Mouse (Mus musculus) retina, embryonic 14.5 days (tissue): ENCODE results near the gene Pirb.
"Not testable (repeated sequence)": the region's sequence is repeated elsewhere in the genome, so short reads cannot be mapped to it uniquely, and the experiment has no call there.

Experiments
- DNase-seq: peaks from one replicate; pipeline ENCODE4 v3.0.0-alpha.2; 2015; ENCODE audit warnings: low spot score

Pirb gene

DNA sequence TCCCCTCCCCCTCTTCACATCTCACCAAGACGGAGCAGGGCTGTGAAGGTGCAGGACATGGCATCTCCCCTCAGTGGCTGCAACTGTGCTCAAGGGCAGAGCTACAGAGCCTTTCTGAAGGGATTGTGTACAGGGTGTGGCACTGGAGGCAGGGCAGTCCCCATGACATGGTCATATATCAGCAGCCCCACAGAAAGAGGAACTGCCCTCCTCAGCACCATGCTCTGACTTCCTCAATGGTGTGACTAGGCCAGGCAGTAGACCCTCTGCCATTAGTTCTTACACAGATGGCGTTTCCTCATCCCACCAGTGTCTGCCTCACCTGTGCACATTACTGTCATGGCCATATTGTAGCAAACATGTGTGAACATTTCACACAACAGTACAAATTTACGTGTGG is at the start of gene Pirb:
Gene Pirb, minus strand, starts transcription at position 124 of the 400 bp plus-strand sequence.
- not testable (repeated sequence) for DNase-seq

DNA sequence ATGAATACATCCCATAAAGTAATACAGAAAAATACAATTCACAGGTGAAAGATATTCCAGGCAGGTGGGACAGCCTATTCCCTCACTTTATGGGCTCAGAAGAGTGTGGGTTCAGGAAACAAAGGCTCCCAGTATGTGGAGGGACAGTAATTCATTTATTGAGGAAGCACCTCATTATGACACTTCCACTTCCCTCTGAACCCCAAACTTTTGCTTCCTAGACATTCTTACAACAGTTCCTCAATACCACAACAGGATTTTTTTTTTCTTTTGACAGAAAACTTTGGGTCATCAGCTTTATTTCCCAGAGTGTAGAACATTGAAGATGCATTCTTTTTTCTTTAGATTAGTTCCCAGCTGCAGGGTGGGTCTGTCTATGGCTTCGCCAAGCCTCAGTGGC is 12.5 kb upstream of the Pirb start:
- DNase-seq, result not testable (repeated sequence)

DNA sequence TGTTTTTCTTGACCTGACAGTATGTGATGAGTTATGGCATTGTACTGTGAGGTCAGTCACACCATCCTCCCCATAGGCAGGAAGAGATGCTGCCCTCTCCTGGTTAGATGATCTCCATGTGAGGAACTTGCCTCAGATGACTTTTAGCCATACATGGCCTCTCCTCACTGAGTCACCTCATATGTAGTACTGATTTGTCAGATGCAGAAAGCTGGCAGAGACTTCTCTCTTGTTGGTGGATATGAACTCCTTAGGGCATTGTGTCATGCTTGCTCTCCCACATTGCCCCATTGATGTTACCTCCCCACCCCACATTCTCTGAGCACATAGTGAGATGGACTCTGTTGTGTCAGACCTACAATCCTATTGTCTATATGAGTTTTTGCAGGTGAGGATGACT is 5.3 kb upstream of the Pirb start:
- DNase-seq, result not testable (repeated sequence)

DNA sequence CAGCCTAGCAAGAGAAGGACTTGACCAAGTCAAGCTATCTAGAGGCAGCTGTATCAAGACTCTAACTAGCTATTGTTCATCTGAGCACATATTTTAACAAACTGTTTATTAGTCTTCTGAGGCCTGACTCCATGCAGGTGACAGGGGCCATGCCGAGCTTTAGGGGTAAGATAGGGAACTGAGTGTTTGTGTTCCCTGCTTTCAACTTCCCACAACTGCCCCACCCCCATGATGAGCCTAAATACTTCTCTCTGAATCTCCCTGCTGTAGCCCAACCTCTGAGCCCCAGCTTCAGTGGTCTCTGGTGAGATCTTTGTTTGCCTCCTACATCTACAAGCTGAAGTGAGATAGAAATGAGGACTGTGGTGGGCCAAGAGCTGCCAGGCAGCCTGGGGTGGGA is 4.9 kb downstream of the Pirb start:
- no peak for DNase-seq

DNA sequence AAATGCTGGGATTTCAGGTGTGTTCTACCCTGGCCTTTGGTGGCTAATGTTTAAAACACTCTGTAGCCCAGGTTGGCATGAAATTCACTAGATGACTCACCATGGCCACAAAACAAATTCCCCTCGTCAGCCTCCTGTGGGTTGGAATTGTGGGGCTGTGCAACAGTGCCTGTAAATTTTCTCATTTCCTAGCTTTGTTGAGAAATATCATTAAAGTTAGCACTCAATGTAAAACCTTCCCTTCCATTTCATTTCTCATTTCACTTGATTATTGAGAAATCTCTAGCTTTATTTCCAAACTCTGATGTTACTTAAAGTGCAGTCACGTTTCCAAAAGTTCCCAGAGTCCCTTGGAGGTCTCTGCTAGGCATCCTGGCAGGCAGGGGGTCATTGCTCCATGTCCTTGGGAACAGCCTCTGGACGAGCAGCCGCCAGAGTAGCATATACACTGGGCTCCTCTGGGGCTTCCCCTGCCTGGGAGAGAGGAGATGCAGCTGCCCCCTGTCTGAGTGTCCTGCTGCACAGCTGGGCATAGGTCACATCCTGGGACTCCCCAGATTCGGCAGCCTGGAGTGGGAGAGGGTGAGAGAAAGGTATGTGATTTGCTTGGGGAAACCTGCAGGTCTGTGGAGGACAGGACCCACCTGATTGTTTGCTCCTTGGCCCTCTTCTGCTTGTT is 7.8 kb downstream of the Pirb start:
- DNase-seq, result no peak

DNA sequence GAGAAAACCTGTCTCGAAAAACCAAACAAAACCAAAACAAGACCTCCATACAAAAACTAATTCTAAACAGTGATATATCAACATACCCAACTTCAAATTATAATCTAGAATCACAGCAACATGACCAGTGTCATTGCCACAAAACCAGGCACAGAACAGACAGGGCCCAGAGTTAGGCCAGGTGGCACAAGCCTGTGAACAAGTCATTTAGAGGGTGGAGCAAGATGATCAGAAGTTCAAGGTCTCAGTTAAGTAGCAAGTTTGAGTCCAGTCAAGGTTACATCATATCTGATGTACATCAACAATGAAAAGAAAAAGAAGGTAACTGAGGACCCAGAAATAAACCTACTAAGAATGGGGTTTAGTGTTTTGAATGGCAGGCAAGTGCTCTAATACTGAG is 11.2 kb downstream of the Pirb start:
- DNase-seq, result no peak

DNA sequence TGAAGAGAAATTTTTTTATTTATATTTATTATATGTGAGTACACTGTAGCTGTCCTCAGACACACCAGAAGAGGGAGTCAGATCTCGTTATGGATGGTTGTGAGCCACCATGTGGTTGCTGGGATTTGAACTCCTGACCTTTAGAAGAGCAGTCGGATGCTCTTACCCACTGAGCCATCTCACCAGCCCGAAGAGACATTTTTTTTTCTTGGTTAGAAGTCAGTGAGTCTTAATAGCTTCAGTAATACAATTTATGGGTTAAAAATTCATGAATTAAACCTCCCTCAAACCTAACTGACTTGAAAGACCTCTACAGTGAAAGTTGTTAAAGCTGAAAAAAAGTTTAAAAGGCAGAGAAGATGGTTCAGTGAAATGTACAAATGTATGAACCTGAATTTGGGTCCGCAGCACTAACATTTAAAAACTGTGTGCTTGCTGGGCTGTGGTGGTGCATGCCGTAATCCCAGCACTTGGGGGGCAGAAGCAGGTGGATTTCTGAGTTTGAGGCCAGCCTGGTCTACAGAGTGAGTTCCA is 11.7 kb downstream of the Pirb start:
- DNase-seq, result not testable (repeated sequence)

DNA sequence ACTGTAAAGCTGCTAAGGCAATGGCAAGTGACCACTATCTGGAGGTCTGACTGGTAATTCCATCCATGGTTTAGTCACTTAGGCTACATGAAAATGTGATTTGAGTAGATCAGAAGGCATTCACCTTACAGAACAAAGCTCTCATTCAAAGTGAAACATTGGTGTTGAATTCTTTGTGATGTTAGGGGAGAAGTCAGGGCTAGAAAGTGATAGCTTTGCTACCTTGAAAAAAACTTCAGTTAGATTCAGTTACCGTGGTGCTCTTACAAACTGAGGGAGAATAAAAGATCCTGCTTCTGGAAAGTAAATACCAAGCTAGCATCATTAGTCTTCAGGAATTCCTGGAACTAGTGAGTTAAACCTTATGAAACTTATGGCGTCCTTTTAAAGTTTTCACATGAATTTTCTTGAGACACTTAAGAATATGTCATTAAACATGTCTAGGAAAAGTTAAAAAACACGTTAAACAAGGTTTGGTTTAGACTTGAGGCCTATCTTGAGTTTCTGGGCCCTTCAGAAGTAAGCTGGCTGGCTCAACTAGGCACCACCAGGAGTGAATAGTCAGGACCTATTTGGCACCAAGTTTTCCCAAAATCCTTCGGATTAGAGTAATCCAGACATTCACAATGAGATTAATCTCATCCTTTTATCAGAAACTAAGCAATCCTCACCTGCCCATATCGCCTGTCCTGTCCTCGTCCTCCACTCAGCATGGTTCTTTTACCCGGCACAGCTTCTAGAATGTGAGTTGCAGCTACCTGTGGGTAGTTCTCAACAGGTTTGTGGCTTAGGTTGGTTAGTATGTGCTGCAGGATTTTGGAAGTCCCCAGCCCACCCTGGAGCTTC is 12.4 kb downstream of the Pirb start:
- DNase-seq, result no peak

DNA sequence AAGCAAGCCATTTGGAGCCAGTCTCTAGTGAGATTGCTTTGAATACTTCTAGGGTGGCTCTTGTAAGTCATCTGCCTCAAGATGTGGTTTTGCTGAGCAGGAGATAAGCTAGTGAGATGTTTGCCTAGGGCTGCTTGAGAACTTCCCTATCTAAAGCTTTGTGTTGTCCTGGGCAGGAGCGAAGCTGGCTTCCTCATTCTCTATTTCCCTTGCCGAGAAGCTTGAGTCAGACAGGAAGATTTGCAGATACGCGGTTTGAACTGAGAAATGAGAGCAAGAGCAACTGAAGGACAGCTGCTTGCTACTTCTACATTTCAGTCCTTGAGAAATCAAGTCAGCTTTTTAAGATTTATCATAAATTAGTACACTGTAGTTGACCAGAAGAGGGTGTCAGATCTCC is 13.2 kb downstream of the Pirb start:
- DNase-seq, result no peak

DNA sequence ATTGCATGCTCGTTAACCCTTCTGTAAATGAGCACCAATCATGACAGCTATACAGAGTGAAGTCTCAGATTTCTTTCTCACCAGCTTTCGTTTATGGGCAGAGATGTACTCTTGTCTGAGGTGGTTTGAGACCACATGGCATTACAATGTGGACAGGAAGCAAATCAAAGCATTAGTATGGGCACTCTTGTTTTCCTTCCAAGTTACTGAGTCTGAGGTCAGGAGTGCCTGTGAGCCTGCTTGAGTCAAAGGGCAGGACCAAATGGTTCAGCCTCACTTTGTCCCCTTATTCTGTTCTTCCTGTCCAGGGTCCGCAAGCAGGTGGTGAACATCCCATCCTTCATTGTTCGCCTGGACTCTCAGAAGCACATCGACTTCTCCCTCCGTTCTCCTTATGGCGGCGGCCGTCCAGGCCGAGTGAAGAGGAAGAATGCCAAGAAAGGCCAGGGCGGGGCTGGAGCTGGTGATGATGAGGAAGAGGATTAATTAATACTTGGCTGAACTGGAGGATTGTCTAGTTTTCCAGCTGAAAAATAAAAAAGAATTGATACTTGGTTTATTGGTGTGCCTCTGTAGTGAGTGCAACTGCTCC is 13.8 kb downstream of the Pirb start:
- no peak for DNase-seq

DNA sequence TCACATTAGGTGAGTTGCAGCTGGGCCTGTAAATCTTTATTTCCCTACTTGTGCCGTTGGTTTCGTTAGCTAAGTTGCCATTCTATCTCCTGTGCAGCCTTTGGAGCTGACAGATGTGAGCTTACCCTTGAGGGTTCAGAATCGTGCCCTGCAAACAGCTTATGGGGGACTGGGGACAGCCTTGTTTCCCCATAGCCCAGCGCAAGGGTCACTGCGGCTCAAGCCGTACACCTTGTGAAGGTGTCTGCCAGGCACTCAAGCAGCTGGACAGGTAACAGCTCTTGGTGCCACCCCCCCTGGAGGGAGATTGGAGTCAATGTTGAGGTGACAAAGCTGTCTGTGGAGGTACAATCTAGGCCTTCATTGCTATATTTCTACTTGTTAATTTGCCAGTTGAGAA is 14.3 kb downstream of the Pirb start:
- DNase-seq, result no peak

DNA sequence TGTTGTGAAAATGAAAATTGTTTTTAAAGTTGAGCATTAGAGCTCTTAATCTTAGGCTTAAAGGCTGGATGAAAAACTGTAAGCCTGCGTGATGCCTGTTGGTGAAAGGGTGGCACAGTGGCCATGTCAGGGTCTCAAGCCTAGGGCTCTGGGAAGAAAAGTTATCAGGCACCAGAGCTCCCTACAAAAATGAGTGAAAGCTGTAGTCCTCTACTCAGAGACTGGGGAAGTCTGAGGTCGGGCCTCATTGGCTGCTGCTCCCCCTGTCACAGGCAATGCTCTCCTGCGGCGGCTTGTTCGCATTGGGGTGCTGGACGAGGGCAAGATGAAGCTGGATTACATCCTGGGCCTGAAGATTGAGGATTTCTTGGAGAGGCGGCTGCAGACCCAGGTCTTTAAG is 14.7 kb downstream of the Pirb start:
- DNase-seq, result not testable (repeated sequence)

DNA sequence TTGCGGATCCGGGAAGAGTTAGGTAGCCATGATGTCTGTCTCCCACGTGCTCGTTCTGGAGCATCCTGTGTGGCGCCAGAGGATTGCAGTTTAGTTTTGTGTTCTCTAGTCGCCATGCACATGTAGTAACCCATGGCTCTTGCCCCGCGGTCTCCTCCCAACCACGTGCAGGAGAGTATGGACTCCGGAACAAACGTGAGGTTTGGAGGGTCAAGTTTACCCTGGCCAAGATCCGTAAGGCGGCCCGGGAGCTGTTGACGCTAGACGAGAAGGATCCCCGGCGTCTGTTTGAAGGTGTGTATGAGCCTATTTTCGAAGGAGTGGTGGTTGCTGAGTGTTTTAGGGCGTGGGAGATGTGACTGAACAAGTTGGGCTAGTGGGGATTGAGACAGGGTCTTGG is 15.7 kb downstream of the Pirb start:
- no peak for DNase-seq

DNA sequence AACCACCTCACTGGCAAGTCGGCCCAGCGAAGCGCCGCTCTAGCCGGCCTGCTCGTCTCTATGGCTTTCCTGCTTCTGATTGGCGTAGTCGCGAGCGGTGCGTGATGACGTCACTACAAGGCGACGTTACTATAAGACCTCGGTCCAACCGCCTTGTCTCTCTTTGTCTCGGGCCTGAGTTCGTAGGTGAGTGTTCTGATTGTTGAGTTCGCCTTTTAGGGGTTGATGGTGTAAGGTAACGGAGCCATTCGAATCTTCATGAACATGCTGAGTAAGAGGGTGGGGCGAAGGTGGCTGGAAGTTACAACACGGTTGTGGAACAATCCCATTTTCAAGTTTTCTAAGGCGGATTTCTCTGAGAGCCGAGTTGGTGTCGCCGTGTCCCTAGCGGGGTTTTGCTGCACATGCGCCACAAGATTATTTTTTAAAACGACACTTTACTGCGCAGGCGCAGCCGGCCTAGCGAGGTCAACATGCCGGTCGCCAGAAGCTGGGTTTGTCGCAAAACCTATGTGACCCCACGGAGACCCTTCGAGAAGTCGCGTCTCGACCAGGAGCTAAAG is 16.2 kb downstream of the Pirb start, which contains the start of gene Rps9:
Gene Rps9, plus strand, starts transcription at position 115 of the 563 bp plus-strand sequence.
- DNase-seq, result peak; percentile 97

DNA sequence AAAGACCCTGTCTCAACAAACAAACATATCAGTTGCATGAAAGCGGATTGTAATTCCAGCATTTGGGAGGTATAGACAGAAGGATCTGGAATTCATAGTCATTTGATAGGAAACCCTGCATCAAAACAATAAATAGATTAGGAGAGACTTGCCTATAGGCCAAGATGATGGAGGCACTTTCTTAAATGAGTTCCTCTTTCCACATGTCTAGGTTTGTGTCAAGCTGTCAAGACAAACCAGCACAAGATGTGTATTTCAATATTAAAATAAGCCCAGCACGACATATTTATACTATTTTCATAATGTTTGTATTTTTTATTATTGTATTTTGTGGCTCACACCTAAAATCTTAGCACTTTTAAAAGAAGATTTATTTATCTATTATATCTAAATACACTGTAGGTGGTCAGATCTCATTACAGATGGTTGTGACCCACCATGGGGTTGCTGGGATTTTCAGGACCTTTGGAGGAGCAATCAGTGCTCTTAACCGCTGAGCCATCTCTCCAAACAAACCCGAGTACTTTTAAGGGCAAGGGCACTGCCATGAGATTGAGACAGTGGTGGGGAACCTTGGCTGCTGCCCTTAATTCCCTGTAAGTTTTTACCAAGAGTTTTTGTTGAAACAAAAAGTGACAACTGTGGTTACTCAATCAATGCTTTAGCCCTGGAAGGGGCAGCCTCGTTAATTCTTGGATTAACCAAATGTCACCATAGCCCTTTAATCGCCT is 16.9 kb downstream of the Pirb start:
- DNase-seq, result no peak

DNA sequence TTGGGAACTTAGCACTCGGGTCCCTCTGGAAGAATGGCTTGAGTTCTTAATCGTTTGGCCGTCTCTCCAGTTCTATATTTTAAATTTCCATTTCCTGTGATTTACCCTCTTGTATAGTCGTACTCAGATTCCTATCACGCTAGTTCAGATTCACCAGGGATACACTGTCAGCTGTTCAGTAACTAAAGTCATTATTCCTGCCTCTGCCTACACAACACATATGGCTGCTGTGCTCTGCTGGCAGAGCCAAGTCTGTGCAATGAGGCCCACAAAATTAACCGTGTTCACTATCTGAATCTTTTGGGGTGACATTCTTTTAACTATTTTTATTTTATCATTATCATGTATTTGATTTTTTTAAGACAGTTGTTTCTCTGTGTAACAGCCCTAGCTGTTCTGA is 21.7 kb downstream of the Pirb start:
- no peak for DNase-seq

DNA sequence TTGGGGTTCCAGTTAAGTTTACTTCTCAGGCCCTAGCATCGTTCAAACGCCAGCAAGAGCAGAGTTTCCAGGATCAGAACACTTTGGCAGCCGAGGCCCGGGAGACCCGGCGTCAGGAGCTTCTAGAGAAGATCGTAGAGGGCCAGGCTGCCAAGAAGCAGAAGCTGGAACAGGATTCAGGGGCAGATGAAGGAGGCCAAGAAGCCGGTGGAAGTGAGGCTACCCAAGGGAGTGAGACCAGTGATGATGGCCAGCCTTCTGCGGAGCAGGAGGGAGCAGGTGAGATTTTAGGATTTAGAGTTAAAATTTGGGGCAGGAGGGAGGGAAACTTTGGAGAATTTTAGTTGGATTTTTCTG is 25.3 kb downstream of the Pirb start:
- not testable (repeated sequence) for DNase-seq

DNA sequence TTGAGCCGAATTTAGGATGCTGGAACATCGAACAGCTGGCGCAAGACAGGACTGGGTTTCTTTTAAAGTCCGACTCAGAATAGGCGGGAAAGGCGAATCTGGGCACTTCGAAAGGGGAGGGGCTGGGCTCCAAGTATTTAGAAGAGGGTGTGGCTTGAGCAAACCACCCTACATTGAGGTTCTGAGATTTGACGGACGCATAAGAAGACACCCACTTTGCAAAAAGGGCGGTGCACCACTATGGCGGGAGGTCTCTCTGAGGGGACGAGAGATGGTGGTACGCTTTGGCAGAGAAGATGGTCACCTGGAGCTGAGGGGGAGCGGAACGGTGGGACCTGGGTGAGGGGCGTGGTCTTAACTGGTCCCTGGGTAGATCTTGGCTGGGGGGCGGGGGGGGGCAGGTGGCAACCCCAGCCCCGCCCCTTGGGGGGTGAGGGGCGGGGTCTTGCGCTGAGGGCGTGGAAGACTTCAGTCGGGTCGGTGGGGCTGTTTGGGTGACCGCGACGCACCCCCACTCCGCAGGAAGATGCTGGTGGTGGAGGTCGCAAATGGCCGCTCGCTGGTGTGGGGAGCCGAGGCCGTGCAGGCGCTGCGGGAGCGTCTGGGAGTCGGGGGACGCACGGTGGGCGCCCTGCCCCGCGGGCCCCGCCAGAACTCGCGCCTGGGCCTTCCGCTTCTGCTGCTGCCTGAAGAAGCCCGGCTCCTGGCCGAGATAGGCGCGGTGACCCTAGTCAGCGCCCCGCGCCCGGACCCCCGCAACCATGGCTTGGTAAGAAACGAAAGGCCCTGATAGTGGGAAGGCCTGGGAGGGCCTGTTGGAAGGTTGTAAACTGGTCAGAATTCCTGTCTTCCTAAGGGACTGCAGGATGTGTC is 25.9 kb downstream of the Pirb start:
- DNase-seq, result peak; percentile 83

DNA sequence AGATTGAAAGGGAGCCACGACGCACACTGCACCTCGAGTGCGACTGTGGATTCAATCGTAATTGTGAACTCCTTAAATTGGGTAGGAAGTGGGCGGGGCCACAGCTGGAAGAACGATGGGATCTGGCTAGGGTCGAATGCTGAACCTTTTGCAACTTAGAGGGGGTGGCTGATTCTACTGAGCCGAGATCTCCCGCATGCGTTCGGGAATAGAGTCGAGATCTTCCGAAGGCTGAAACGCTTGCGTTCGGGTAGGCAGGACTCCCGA is 26.4 kb downstream of the Pirb start:
- no peak for DNase-seq

DNA sequence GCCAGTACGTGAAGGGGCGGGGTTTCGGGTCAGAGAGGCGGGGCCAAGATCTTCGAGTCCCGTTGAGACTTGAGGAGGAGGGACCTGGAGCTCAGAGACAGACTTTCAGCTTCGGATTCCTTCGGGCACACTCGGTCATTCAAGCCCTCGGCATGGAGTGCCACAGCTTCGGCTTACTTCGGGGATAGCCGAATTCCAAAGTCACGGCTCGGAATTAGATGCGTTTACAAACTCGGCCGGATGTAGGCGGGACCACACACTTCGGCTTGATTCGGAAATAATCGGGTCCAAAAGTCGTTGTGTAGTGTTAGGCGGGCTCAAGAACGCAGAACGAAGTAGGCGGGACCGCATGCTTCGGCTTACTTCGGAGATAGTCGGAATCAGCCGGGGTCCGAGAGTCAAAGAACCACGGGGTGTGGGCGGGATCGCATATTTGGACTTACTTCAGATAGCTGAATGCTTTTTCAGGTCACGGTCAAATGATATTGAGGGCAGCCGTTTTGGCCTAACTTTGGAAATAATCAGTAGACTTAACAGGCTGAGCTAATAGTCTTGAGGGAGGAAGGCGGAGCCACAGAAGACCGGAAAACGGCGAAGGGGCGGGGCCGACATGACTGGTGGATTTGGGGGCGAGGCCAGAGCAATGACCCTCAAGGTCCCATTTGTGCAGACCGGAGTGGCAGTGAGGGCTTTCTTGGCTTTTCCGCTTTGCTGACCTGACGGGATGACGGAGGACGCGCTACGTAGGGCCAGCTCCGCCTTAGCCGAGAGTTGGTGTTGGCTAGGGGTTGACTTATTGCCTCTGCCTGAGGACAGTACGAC is 27.0 kb downstream of the Pirb start, which contains the start of gene Mboat7:
Gene Mboat7, minus strand, starts transcription at position 537 of the 822 bp plus-strand sequence.
- DNase-seq, result peak; percentile 96
